Mouse (Mus musculus): ENCODE measurements around the gene Cym.

- TF ChIP-seq CTCF (IDR thresholded peaks at IDR 0.05; ENCODE audit: extremely low read depth, insufficient read depth, low read length) (no peak), POLR2A (IDR thresholded peaks at IDR 0.05; ENCODE audit: extremely low read depth, insufficient read depth, low read length) (no peak)
These were observed 45.3 kb upstream of the Cym start for GRCm38 (mm10) chr3:107266814-107267345.
